Mouse (Mus musculus) subcutaneous adipose tissue, adult 2 months (tissue): ENCODE measurements around the gene Gm3149. TPM values are rescaled to one million over a fixed set of nuclear protein-coding genes. Genes with fewer than 3 reads are reported as not detected.

Source experiments
- polyA plus RNA-seq: library from polyadenylated mRNA; depleted of rRNA; stranded (reverse); fragments of >200 nt; gene quantifications from 2 replicates; pipeline ENCODE4 v1.2.3, GENCODE M21; 2012; ENCODE audit warnings: low replicate concordance; rRNA removed

The Gm3149 gene
- polyA plus RNA-seq = not detected in 2 replicates

GRCm38 (mm10) chr14:4316983-4317382 is at the start of gene Gm3149:
Gm3149 (plus strand) TSS chr14:4317283.

GRCm38 (mm10) chr14:4334476-4335080 is 17.5 kb downstream of the Gm3149 start, which contains the start of gene 2610042L04Rik:
2610042L04Rik (plus strand) TSS chr14:4334763.

Other genes with a start within 250 kb of the Gm3149 start
- gene Gm3115, start 233.2 kb upstream of the Gm3149 start, polyA plus RNA-seq = not detected in 2 replicates
- gene Gm8108, start 206.8 kb upstream of the Gm3149 start, polyA plus RNA-seq = 0.64 and 1.1 TPM in 2 replicates
- gene Gm3127, start 152.3 kb upstream of the Gm3149 start, polyA plus RNA-seq = not detected in 2 replicates
- gene Gm2974, start 134.7 kb upstream of the Gm3149 start, polyA plus RNA-seq = 0.57 TPM in 1 of 2 replicates, not detected in the other
- gene Gm3138, start 67.7 kb upstream of the Gm3149 start, polyA plus RNA-seq = not detected in 2 replicates
- gene 2610042L04Rik, start 17.5 kb downstream of the Gm3149 start, polyA plus RNA-seq = 0.29 TPM in 1 of 2 replicates, not detected in the other
- gene Gm3159, start 80.2 kb downstream of the Gm3149 start, polyA plus RNA-seq = not detected in 2 replicates
- gene Gm3164, start 98.2 kb downstream of the Gm3149 start, polyA plus RNA-seq = 0.06 and 0.37 TPM in 2 replicates
- 0.40 TPM in 1 of 2 replicates, not detected in the other for gene Gm3173, start 113.7 kb downstream of the Gm3149 start, polyA plus RNA-seq
- gene Gm3182, start 164.5 kb downstream of the Gm3149 start, polyA plus RNA-seq = not detected in 2 replicates
- gene Gm3047, start 238.1 kb downstream of the Gm3149 start, polyA plus RNA-seq = not detected in 2 replicates